Mouse (Mus musculus) kidney, embryonic 16.5 days (tissue): ENCODE data around the gene Irf1. TPM values are rescaled to one million over a fixed set of nuclear protein-coding genes. Genes with fewer than 3 reads are reported as not detected.

Experiments used
- ATAC-seq: fragments of 200-750 bp; cut with Nextera tagmentation; 2 replicates; pipeline ENCODE4 v1.8.0; 2017; ENCODE audit warnings: moderate TSS enrichment; ENCODE audit not compliant: low FRiP score, low TSS enrichment
- H3K27ac ChIP-seq: fragments of 300-500 bp; sonication (generic); 2 replicates; pipeline ENCODE4 v1.5.1; 2014; ENCODE audit warnings: low read length
- H3K27me3 ChIP-seq: fragments of 300-500 bp; sonication (generic); 2 replicates; pipeline ENCODE4 v1.6.1; 2014; ENCODE audit warnings: low read length, control low read depth, mixed read lengths; ENCODE audit not compliant: insufficient read depth
- H3K36me3 ChIP-seq: fragments of 300-500 bp; sonication (generic); 2 replicates; pipeline ENCODE4 v1.6.1; 2014; ENCODE audit warnings: low read length, control low read depth, mixed read lengths; ENCODE audit not compliant: insufficient read depth
- H3K4me1 ChIP-seq: fragments of 300-500 bp; sonication (generic); 2 replicates; pipeline ENCODE4 v1.6.1; 2014; ENCODE audit warnings: low read length, control low read depth, mixed read lengths; ENCODE audit not compliant: insufficient read depth
- H3K4me2 ChIP-seq: fragments of 300-500 bp; sonication (generic); replicated peaks from 2 replicates; pipeline ENCODE4 v1.6.1; 2014; ENCODE audit warnings: low read depth, low read length
- H3K4me3 ChIP-seq: fragments of 300-500 bp; sonication (generic); 2 replicates; pipeline ENCODE4 v1.5.1; 2014; ENCODE audit warnings: mild to moderate bottlenecking, low read length
- H3K9ac ChIP-seq: fragments of 300-500 bp; sonication (generic); replicated peaks from 2 replicates; pipeline ENCODE4 v1.6.1; 2014; ENCODE audit warnings: low read length
- H3K9me3 ChIP-seq: fragments of 300-500 bp; sonication (generic); 2 replicates; pipeline ENCODE4 v1.6.1; 2016; ENCODE audit warnings: low read length, control low read depth
- WGBS: fragments of 180-500 bp; shearing (Covaris S2); extraction: QIAGEN DNeasy Blood & Tissue Kit; methylation state at CpG from one replicate; pipeline ENCODE4 v1.1.7; 2014; 5-methylcytosine and 5-hydroxymethylcytosine counted together
- microRNA-seq: library from miRNA; unstranded; fragments of <30 nt; microRNA quantifications from one replicate; pipeline ENCODE4, GENCODE M21; 2016
- polyA plus RNA-seq: library from polyadenylated mRNA; unstranded; fragments of >200 nt; fragmentation: Nextera tagmentation; extraction: Ambion mirVana; gene quantifications from 2 replicates; pipeline ENCODE4 v1.2.1, GENCODE M21; 2015

Gene Irf1
- polyA plus RNA-seq, 1 experiment from 2014 or later, result 16.9 TPM

DNA sequence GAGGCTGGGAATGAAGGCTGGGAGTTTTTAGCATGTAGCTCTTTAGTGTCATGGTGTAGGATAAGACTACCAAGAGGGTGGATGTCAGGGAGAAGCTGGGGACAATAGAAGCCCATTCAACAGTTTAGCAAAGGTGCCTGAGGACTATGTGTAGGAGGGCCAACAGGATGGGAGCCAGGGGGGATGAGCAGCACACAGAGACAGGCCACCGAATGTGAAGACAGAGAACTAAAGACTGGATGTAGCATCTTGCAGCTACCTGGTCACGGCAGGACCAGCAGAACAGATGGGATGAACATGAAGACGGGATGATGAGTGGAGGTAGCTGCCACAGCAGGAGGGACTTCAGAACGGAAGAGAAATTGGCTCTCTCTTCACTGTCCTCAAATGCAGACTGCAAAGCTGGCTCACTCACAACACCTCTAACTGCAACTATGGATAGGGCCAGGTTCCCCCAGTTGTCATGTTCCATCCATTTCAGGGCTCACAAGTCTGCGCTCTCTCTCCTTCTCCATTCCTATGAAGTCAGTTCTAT, 47.1 kb downstream of the Irf1 start:
- 92% methylated on average over 5 of the region's 5 CpGs for WGBS
- no peak for ATAC-seq

DNA sequence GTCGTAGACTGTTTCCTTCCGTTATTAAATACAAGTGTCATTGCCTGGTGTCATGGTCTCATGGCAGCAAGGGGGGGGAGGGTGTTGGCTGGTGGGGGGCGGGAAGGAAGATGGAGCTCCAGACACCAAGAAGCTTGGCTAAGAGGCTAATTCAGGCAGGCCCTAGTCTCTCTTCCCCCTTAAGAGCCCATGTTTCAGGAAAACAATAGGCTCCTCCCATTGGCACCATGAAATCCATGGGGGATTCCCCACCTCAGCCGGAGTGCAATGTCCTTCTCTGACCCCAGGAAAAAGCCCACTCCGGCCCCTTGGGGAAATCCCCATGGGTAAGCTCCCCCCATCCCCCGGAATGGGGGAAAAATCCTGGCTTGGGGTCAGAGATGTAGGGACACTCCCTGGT, 49.0 kb downstream of the Irf1 start:
- Histone ChIP-seq H3K9me3 (no peaks in the 10 kb centered on the region), H3K4me2 (no peak overlapping the region), H3K27me3 (no peaks in the 10 kb centered on the region), H3K4me3 (no peak overlapping the region), H3K9ac (no peak overlapping the region), H3K36me3 (no peaks in the 10 kb centered on the region), H3K4me1 (no peaks in the 10 kb centered on the region; the same call in 1 of the 2 replicates), H3K27ac (no peak overlapping the region)
- 49% methylated on average over 6 of the region's 6 CpGs for WGBS
- ATAC-seq, result no peak

More for the DNA sequence above, 47.1 kb downstream of the Irf1 start:
- Histone ChIP-seq H3K27ac (no peak overlapping the region), H3K4me3 (no peak overlapping the region), H3K4me1 (no peaks in the 10 kb centered on the region; the same call in 1 of the 2 replicates), H3K36me3 (no peaks in the 10 kb centered on the region), H3K9ac (no peak overlapping the region), H3K9me3 (no peaks in the 10 kb centered on the region), H3K27me3 (no peaks in the 10 kb centered on the region), H3K4me2 (no peak overlapping the region)

DNA sequence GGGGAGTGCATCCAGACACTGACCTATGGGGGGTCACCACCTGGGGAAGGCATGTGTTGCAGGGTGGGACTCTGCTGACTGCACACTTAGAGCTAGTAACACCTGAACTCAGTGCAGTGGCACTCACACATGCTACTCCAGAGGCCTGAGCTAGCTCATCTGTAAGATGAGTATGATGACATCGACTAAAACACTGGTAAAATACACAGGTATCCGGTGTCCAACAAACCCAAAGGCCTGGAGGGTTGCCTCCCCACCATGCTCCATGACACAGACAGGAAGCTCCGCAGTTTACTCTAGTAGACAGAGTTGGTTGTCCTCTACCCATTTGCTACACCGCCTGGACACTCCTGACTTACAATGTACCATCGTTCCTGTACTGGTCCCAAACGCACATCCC, 49.7 kb downstream of the Irf1 start:
- no peak overlapping the region for H3K4me3 ChIP-seq
- no peak overlapping the region for H3K27ac ChIP-seq
- no peaks in the 10 kb centered on the region for H3K9me3 ChIP-seq
- no peak overlapping the region for H3K4me2 ChIP-seq
- H3K9ac ChIP-seq, result no peak overlapping the region
- H3K4me1 ChIP-seq, result no peaks in the 10 kb centered on the region; the same call in 1 of the 2 replicates
- WGBS, result 91% methylated on average over 6 of the region's 6 CpGs
- no peaks in the 10 kb centered on the region for H3K27me3 ChIP-seq
- ATAC-seq, result no peak; the same call in 1 of the 2 replicates
- H3K36me3 ChIP-seq, result no peaks in the 10 kb centered on the region

DNA sequence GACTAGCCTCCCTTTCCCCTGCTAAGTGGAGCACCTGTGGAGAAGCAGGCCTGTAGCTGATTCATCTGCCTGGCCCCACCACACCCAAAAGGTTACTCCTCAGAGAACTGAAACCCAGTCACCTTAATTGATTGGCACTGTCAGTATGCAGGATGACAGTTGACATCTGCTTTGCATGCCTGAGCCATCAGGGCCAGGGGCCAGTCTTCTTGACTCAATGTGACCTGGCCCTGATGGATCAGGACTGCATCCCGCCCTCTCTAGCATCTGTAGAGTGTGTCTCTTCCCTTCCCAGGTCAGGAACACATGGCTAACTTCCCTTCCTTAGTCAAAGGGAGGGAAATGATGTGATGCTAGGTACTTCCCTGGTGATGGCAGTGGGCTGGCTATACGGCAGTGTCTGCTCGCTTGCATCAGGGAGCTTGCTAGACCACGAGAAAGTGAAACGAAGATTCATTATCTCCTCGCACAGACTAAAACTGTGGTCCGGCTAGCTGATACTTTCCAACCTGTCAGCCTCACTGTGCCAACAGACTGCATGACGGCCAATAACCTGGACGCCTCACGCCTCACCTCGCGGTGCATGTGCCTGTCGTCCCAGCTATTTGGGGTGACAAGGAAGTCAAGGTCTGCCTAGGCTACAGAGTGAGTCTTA, 50.8 kb downstream of the Irf1 start:
- 85% methylated on average over 13 of the region's 13 CpGs for WGBS
- Histone ChIP-seq H3K27ac (no peak overlapping the region), H3K36me3 (no peaks in the 10 kb centered on the region), H3K4me3 (no peak overlapping the region), H3K9ac (no peak overlapping the region), H3K4me2 (no peak overlapping the region), H3K27me3 (no peaks in the 10 kb centered on the region), H3K4me1 (no peaks in the 10 kb centered on the region; the same call in 1 of the 2 replicates), H3K9me3 (no peaks in the 10 kb centered on the region)
- ATAC-seq, result no peak

DNA sequence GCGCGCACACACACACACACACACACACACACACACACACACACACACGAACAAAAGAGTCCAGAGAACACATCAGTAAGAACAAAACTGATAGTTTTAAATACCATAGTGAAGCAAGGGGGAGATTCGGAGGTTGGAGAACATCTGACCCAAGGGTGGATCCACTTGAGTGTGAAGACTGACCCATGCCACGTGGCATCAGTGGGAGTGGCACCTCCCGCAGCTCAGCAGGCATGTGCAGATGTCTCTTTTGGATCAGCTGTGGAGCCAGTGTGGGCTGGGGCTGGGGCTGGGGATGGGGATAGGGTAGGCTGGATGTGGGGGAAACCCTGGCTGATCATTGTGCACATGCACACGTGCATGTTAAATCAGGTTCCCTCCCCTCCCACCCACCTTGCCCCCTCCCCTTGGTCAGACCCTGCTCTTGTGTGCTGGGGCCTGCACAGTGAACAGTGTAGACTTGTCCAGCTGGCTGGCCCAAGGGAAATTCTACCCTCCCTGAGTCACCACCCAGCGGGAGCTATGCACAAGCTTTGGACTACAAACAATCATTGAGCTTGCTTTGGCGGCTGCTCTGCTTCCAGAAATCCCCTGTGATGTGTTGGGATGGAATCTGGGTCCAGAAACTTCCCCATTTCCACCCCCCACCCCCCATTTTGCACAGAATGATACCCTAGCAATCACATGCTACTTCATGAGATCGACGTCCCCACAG, 51.6 kb downstream of the Irf1 start:
- H3K36me3 ChIP-seq, result no peaks in the 10 kb centered on the region
- no peaks in the 10 kb centered on the region; the same call in 1 of the 2 replicates for H3K4me1 ChIP-seq
- H3K4me2 ChIP-seq, result no peak overlapping the region
- H3K27ac ChIP-seq, result no peak overlapping the region
- no peak for ATAC-seq
- no peak overlapping the region for H3K9ac ChIP-seq
- WGBS, result 80% methylated on average over 11 of the region's 11 CpGs
- H3K9me3 ChIP-seq, result no peaks in the 10 kb centered on the region
- H3K27me3 ChIP-seq, result no peaks in the 10 kb centered on the region
- no peak overlapping the region for H3K4me3 ChIP-seq

DNA sequence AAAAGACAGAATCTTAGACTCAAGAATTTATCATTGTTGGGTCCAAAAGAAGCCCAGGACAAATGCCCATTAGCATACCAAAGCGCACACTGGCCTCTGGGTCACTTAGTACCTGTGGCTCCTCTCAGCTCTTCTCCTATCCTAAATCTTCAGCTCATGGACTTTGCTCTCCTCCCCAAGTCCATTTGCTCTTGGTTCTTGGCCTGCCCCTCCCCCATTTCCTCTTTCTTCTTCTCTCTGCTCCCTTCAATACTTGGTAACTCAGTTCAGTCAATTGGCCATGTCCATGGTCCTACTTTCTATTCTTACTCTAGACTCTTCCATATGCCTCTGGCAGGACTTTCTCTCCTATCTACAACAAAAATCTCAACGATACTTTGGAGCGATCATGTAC, 52.1 kb downstream of the Irf1 start:
- Histone ChIP-seq H3K9ac (no peak overlapping the region), H3K4me1 (no peaks in the 10 kb centered on the region; the same call in 1 of the 2 replicates), H3K4me2 (no peak overlapping the region), H3K27me3 (no peaks in the 10 kb centered on the region), H3K36me3 (no peaks in the 10 kb centered on the region), H3K9me3 (no peaks in the 10 kb centered on the region), H3K27ac (no peak overlapping the region), H3K4me3 (no peak overlapping the region)
- ATAC-seq, result no peak
- WGBS, result 94% methylated on average over 3 of the region's 3 CpGs

DNA sequence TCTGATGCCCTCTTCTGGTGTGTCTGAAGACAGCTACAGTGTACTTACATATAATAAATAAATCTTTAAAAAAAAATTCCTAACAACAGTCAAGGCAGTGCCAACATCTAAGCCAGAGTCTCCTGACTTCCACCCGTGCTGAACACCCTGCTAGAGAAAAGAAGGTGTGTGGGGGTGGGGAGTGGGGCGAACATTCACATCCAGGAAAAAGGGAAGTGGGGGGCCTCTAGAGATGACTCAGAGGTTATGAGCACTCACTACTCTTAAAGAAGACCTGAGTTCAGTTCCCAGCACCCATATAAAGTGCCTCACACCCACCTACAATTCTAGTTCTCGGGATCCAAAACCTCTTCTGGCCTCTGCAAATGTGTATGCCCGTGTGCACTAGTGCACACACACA, 55.6 kb downstream of the Irf1 start:
- Histone ChIP-seq H3K9ac (no peak overlapping the region), H3K27me3 (no peaks in the 10 kb centered on the region), H3K36me3 (no peaks in the 10 kb centered on the region), H3K4me2 (no peak overlapping the region), H3K27ac (no peak overlapping the region), H3K4me1 (no peaks in the 10 kb centered on the region), H3K9me3 (no peaks in the 10 kb centered on the region), H3K4me3 (no peak overlapping the region)
- ATAC-seq, result no peak
- 78% methylated on average over 4 of the region's 4 CpGs for WGBS

Small RNAs within 50 kb of the gene (microRNA-seq; reads per million reads assigned to microRNA genes)
- gene Mir7671, result not detected

Other genes starting within 250 kb of the Irf1 start
- 62.8 and 72.5 TPM in 2 replicates for gene Kif3a, start 202.6 kb upstream of the Irf1 start, polyA plus RNA-seq
- 0.36 and 0.97 TPM in 2 replicates for gene Il4, start 151.3 kb upstream of the Irf1 start, polyA plus RNA-seq
- not detected in 2 replicates for gene Il13, start 135.3 kb upstream of the Irf1 start, polyA plus RNA-seq
- 24.9 TPM in 2 replicates for gene Rad50, start 62.7 kb upstream of the Irf1 start, polyA plus RNA-seq
- gene Il5, start 49.2 kb upstream of the Irf1 start, polyA plus RNA-seq, result not detected in 2 replicates
- gene Gm17334, start 3.2 kb downstream of the Irf1 start, polyA plus RNA-seq, result 0.27 and 0.30 TPM in 2 replicates
- 1.1 and 2.1 TPM in 2 replicates for gene Gm12216, start 89.2 kb downstream of the Irf1 start, polyA plus RNA-seq
- gene Slc22a5, start 121.6 kb downstream of the Irf1 start, polyA plus RNA-seq, result 17.3 and 18.4 TPM in 2 replicates
- gene Slc22a21, start 210.3 kb downstream of the Irf1 start, polyA plus RNA-seq, result 4.2 and 5.4 TPM in 2 replicates